Mouse (Mus musculus) adipocyte (in vitro differentiated cells): ENCODE measurements around the gene Rpl10.

ENCODE experiments used
- DNase-seq: peaks from one replicate; pipeline ENCODE4 v3.0.0-alpha.2; 2016; ENCODE audit warnings: low spot score

Gene Rpl10

DNA sequence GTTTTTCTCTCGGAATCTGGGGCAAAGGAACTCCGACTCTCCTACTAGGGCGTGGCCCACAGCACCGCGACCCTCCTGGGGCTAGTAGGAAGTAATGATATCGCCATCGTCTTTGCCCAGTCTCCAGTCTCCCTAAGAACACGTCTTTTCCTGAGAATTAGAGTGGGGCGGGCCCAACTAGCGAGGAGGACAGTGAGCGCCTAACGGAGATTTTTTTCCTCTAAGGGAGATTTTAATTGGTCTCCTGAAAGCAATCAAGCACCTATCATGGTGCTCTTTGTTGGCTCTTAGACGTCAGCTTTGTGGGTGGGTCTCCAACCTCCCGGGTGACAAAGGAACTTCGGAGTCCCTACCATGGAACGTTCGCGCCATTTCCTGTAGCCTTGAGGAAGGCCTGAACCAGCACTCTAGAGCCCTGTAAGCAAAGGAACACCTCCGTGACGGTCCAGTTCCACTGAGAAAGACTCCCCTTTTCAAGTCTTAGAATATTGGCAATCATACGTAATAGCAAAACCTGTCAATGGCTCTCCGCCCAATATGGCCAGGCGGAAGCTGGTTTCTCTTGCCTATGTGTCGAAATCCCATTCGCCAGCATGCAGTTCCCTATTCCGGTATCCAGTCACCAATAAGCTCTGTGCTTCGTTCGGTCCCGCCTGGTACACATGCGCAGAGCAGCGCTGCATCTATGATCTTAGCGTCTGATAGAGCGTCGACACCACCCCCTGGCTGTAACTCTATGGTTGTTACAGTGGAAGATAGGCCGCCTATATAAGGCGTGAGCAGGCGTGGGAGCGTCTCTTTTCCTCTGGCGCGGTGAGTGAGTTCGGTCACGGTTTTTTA, at the start of gene Rpl10:
Rpl10 (plus strand) TSS at position 751 of the 840 bp plus-strand sequence.
- DNase-seq = peak; percentile 97

DNA sequence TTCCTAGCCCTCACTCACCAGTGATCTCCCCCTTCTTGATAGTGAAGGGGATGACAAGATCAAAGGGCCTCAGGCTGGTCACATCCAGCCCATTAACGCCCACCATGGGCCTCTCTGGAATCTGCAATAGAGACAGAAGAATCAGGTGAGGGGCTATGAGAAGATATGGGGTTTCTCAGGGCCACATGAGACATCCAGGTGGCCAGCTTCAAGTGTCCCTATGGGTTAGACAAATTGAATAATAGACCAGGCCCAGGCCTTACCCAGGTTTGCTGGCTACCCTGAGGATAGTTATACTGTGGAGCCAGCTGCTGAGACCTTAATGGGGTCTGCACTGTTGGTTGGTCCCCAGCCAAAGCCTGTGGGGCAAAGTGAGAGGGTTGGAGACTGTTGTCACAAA, 40.6 kb upstream of the Rpl10 start:
- DNase-seq = no peak

DNA sequence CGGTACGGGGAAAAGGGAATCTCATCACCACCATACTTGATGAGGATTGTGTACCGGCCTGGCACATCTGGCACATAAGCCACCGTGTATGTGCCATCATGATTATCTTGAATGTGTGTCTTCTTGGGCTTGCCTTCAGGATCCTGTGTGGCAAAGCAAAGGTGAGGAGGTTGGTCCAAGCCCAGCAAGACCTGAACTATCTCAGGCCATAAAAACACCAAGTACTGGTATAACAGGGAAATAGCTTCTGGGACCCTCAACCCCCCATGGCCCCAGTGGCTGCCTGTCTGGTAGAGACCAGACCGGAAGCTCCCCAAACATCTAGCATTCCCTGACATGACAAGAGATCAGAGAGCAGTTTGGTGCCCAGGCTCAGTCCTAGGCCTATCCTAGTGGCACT, 37.4 kb upstream of the Rpl10 start:
- DNase-seq = no peak

DNA sequence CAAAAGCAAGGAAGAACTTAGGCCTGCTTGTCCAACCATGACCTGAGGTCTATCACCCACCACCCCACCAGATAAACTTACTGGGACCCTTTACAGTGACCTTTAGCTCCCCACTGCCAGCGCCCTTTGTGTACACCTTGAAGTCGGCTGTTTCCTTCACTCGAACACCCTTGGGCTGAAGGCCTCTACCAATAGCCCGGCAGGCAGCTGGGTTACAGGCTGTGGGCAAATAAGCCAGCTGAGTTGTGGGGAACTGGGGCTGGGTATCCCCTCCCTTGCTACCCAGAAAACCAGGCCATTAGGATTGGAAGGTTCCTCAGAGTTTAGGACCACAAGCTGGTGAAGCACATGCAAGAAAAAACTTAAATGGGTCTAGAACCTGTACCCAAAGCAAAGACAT, 30.3 kb upstream of the Rpl10 start:
- no peak for DNase-seq

DNA sequence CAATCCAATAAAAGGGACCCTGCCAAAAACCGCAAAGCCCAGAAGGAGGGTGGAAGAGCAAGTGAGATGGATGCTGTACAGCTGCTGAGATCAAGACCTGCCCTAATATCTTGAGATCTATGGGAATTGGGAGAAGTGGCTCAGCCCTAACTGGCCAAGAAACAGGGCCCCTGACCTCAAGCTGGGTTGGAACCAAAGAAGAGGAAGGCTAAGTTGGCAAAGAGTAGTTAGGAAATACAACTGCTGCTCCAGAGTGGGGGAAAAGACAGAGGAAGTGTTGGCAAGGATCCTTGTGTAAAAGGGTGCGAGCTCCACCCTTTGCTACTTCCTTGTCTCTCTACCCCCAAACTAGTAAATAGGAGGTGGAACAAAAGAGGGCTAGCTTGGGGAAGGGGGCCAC, 27.2 kb upstream of the Rpl10 start:
- peak; percentile 60 for DNase-seq

DNA sequence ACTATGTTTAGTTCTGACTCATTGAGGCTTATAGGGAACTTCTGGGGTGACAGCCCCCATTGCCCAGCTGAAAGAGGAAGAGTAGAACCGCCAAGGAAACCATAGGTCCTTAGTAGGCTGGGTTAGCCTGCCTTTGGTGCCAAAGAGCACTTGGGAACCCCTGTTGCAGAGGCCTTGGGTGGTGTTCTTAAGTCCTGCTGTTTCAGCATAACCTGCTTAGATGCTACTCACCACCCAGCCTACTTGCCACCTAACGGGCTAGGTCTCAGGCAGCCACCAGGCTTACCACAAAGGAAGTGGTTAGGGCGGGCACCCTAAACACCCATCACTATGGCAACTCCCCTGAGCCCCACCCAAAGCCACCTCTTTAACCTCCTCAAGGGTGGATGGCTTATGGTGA, 26.8 kb upstream of the Rpl10 start:
- no peak for DNase-seq

DNA sequence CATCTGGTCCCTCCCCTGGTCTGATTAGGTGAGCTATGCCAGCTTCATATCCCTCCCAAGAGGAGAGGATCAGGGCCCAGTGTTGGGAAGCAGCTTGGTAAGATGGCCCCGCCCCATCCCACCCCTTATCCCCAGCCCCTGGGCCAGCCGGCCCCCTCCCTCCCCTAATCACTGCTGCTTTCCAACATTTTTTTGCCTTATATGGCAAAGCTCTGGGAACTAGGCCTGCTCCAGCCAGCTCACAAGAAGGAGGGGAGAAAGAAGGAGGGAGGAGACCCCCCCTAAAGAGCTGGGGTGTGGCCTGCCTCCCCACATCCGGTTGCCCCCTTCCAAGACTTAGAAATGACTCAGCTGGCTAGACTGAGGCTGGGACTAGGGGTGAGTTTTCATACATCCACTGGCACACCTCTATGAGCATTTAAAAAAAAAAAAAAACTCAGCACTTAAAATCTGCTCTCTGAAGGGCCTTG, 26.0 kb upstream of the Rpl10 start:
- peak; percentile 77 for DNase-seq

DNA sequence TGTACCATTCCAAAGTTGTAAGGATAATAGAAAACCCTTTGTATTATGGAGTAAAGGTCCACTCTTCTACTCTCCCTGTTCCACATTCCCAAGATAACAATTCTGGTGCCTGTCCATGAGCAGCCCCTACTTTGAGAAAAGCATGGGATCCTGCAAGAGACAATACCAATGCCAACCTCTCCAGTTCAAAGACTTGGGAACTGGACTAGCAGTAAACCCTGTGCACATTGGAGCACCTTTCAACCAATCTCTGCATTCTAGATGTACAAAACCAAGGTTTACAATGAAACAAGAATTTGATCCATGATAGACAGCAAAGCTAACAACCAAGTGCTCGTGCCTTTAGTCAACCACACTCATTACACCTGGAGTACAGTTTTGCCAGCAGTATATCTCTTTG, 25.5 kb upstream of the Rpl10 start:
- peak; percentile 19 for DNase-seq

DNA sequence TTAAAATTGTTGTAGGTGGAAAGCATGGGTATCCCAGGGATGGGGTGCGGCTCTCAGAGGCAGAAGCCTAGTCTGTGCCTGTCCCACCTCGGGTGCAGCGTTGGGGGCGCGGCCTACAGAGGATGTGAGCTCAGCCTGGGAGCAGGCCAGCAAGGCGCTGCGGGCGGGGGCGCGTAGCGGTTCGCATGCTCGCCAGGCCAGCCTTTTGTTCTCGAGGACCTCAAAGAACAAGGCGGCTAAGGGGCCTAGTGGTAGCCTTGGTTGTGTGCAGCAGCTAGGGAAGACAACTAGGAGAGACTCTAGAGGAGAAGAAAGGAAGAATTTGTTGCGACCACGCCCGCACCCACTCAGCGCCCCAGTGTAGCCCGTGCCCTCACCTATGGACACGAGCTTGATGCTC, 24.9 kb upstream of the Rpl10 start:
- DNase-seq = peak; percentile 73

DNA sequence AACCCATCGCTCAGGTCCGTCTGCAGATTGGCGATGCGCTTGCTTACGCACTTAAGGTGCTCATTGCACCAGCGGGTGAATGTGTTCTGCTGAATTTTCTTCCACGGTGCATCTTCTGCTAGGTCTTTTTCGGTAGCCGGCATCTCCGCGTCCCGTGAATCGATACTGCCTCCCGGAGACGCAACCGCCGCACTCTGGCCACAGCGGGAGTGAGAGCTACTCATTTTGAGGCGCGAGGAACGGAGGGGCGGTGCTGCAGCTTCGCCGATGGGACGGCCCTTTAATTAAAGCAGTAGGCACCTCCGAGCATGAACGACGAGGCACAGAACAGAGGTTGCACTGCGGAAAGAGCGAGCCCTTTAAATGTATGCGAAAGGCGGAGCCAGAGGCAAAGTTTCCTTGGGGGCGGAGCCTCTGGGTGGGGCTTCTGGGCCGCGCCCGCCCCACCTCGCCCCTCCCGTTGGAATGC, 24.4 kb upstream of the Rpl10 start:
- peak; percentile 93 for DNase-seq

DNA sequence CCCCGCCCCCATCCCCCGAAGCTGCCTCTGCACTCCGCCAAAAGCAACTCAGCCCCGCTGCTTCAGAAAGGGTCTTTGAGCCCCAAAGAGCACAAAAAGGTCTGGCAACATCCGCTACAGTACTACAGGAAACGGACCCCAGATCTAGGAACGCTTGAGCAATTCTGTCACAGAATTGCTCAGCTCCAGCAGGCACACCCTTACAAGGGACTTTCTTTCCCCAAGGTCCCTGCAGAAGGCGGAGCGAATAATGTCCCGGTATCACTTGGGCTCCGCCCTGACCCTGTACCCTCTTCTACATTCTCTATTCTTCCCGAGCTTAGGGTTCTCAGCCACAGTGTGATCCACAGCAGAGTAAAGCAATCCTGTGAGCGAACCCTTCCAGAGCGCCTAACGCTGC, 23.9 kb upstream of the Rpl10 start:
- DNase-seq = no peak

DNA sequence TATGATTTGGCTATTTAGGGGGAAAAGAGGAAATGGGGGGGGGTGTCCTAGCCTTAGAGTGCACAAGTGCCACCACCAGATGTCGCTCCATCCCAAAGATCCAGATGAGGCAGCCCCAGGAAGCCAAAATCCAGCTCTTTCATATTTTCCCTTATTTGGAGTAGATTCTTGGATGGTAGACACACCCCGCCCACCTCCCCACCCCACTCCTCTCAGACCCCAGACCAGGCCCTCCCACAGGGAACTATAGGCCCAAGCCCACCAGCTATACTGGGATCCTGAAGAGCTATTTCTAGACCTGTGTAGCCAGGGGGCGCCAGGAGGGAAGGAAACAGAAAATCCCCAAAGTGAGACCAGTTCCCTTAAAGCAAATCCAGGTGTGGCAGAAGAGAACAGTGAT, 22.0 kb upstream of the Rpl10 start:
- peak; percentile 75 for DNase-seq

DNA sequence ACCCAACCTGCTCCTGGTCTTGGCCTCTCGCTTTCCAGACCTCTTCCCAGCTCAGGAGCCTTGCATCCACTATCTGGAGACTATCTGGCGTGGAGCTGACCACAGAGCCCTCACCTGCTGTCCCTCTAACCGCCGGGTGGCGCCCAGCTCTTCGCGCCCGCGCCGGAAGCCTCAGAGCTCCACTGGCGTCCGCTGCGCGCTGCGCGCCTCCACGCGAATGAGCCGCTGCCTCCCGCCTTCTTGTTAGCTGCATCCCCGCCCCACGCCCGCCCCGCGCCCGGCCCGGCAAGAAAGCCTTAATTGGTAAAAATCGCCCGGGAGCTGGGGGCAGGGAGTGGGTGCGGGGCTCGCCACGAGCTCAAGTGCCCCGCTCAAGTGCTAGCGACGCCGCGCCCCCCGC, 21.0 kb upstream of the Rpl10 start, which contains the start of gene Flna:
Flna (minus strand) TSS at position 206 of the 400 bp plus-strand sequence.
- peak; percentile 28 for DNase-seq

DNA sequence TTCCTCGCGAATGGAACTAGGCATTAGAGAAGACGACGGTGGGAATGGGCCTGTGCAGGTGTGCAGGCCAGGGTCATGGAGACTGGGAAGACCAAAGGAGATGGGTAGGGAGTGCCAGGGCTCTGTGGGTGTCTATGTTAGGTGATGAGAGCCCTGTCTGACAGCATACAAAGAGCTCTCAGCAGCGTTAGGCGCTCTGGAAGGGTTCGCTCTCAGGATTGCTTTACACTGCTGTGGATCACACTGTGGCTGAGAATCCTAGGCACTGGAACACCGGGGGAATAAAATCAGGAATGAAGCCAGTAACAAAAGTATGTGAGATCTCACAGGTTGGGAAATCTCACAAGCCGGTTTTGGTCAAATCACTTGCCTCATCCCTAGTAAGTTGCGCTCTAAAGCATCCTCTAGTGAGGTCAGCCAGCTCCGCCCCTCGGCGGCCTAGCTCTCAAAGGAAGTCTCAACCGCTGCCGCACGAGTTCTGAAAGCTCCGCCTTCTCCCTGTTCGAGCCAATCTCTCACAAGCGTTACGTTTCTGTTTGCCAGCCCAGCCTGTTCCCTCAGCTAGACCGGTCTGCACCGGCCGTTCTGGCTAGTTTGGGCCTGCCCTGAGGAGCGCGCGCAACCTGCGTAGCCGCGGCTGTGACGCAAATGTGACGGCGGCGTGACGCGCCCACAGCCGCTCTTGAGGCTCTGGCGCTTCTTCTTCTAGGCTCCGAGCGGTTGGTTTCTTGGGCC, 16.3 kb upstream of the Rpl10 start, which contains the start of gene Emd:
Emd (plus strand) TSS at position 535 of the 735 bp plus-strand sequence.
- peak; percentile 97 for DNase-seq

DNA sequence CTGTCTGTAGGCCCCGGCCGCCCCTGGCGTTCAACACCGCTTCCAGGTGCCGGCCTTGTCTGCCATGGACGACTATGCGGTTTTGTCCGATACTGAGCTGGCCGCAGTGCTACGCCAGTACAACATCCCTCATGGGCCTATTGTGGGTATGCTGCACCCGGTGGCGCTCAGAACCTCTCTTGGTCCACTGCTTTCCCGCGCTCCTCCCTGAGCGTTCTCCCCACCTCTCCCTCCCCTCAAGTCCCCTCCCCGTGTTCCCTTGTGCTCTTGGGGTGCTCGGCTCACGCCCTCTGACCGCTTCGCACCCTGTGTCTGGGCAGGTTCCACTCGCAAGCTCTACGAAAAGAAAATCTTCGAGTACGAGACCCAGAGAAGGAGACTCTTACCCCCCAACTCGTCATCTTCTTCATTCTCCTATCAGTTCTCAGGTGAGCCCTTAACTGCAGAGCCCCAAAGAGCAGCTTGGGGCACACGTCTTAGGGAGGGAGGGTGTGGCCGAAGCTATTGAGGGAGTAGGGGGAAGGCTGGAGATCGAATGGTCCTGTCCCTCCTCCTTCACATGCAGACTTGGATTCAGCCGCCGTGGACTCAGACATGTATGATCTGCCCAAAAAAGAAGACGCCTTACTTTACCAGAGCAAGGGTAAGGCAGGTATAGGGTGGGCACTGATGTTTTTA, 15.6 kb upstream of the Rpl10 start:
- DNase-seq = no peak

DNA sequence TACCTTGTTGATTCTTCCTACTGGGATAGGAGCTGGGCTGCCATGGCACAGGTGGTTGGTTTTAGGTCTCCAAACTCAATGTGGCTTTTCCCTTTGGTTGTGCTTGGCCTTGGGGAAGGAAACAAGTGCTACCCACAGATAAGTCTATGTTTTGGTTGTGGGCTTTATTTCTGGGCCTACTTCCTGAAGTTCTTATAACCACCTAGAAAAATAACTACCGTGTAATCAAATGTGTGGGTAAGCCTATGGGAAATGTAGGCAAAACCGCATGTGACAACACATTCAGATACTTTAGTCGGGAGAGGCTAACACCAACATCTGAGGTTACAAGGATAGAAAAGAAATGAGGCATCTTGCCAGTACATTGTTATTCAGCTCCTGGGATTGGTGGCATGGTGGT, 12.9 kb upstream of the Rpl10 start:
- DNase-seq = no peak

DNA sequence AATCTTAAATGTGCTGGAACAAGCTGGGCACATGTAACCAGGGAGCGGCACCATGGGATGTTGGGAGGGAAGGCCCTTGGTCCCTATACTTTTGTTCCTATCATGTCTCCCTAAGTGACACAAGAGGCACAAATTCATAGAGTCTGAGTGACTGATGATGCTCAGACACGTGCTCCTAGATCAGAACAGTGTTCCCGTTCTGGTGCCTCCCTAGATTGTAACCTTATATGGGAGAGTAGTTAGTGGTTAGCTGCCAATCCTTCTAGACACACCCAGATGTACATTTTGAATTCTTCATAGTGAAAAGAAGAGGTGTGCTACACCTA, 913 bp upstream of the Rpl10 start:
- no peak for DNase-seq

DNA sequence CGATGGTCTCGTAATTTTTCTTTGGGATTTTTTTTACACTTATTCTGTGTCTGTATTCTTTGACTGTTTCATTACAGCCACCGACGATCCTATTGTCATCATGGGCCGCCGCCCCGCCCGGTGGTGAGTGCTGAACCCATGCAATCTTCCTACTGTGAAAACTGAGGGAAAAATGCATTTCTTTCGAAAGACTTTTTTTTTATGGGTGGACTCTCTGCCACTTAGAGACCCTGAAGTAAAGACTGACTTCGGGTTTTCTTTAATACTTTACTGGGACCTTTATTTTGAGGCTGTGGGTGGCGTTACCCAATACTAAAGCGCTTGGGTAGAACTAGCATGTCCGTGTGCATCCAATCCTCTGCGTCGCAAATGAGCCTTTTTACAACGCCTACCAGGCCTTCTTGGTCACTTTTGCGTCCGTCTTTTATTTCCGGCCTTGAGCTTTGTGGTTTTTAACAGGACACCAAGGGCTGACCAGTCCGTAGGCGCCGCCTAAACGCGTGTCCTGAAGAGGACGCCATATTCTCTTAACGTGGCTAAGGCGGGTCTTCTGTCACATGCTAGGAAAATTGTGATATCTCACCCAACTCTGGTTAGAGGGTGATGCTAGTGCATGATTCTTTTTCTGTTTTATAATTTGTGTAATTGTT, 415 bp downstream of the Rpl10 start:
- peak; percentile 62 for DNase-seq

DNA sequence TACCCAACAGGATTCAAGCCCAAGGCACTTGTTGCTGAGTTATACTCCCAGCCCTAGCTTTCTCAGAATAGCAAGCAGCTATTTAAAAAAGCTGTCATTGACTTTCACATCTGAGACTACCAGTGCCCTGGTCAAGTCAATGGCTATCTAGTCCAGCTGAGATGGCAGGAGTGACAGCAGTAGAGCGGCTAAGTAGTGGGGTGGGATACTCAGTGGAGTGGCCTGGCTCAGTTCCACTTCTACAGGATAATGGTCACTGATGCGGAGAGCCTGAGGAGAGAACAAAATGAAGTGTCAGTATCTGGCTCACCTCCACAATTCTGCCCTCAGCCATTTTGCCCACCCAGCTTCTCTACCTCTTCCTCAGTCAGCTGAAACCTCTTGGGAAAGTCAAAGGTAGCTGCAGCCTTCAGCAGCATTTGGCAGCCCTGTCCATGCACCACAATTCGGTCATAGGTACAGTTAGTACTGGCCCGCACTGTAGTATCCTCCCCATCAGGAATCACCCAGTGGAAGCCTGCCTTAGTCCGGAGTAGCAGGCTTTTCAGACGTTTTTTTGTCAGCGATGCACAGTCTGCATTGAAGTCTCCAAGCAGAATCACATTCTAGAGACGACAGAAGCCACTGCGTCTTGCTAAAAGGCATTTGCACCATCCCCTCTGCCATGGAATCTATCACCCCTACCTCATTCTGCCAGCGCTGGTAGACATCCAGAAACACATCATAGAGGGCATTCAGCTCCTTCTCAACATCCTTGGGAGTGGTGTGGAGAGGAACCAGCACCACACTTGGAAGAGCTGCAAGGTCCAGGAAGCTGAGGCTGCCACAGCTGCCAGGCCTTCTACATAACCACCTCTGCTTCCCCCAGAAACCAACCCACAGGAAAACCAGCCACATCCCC, 3.1 kb downstream of the Rpl10 start:
- peak; percentile 44 for DNase-seq

DNA sequence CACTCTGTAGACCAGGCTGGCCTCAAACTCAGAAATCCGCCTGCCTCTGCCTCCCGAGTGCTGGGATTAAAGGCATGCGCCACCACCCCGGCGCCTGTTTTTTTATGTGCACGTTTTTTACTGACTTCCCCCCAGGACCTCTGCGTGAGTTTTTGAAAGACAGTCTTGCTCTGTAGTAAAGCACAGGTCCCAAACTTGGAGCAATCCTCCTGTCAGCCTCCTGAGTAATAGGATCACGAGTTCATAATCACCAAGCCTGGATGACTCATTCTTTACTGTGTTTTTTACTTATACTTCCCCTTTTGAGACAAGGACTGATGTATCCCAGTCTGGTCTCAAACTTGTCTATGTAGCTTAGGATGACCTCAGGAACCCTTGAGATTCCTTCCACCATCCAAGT, 7.3 kb downstream of the Rpl10 start:
- DNase-seq = no peak
